ENCODE assay signal across 24 mouse cellular contexts in the genomic region with DNA sequence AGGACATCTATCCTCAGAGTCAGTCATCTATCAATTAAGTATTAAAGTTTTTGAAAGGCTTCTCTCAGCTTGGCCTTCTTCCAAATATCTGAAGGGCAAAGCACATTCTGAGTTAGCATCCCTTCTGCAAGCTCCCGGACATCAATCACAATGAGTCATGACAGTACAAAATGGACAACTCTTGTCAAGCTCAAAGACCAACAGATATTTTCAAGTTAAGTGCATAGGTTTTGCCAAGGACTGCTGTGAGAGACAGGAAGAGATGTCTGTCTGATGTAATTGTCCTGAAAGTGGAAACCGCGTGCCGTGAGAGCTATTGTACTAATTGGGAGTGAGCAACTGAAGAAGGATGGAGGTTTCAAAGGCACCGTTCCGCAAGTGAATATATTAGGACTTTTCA.
DNase-seq lines count a peak whose midpoint lies in the region; ATAC-seq and TF ChIP-seq lines count a peak whose summit lies in the region.
"Had no signal": no experiment of that assay in that cellular context is flagged by ENCODE, and none has a peak within 500 bp of the region (broad histone marks: within the 10 kb centered on the region; RNA-seq: fewer than 3 reads in every experiment).

No protein-coding gene starts in this region.

- H3K4me3 ChIP-seq in stomach, postnatal 0 days (ENCODE audit: low read depth, low read length): no peak overlapping the region
- H3K4me3 ChIP-seq: embryonic facial prominence, embryonic 15.5 days; erythroblast, embryonic 14.5 days; forebrain, embryonic 10.5 days; heart, embryonic 10.5 days had no signal

- DNase-seq in adrenal gland, adult 2 months: peak; percentile 30
- DNase-seq in adrenal gland, postnatal 25 days: no peak
- peak; percentile 77 for DNase-seq in Muller cell, postnatal 12 days (ENCODE audit: inconsistent ontology term)
- DNase-seq in adrenal gland, postnatal 36 days: peak; percentile 8 to 24
- peak; percentile 31 for DNase-seq in retina, embryonic 14.5 days (ENCODE audit: low spot score)
- DNase-seq in layer of hippocampus, adult 11-12 months (ENCODE audit: low spot score): no peak
- DNase-seq in heart, adult 18-20 months: no peak
- DNase-seq in stomach, postnatal 0 days (ENCODE audit: low spot score): no peak
- DNase-seq: cerebellum, adult 11 months; cerebellum, adult 8-10 months; cerebellum, postnatal 14 days; embryo, embryonic 11 days; gastrocnemius, postnatal 36 days; heart, adult 11 months; heart, postnatal 10 days had no signal

- no peak for TF ChIP-seq CTCF in stomach, postnatal 0 days (IDR thresholded peaks at IDR 0.05; ENCODE audit: low read depth)

- no peak for ATAC-seq in stomach, postnatal 0 days (ENCODE audit: low FRiP score, low TSS enrichment)
- ATAC-seq: forebrain, embryonic 14.5 days; inflammation-experienced regulatory T-cells, adult 6 months; intestine, postnatal 0 days had no signal

- H3K4me1 ChIP-seq in stomach, postnatal 0 days (replicated peaks; ENCODE audit: control insufficient read depth, insufficient read depth): no peaks in the 10 kb centered on the region
- H3K4me1 ChIP-seq: embryonic facial prominence, embryonic 15.5 days; heart, embryonic 10.5 days had no signal

- H3K9ac ChIP-seq in stomach, postnatal 0 days (ENCODE audit: low read length): no peak overlapping the region
- H3K9ac ChIP-seq: embryonic facial prominence, embryonic 15.5 days; hindbrain, embryonic 14.5 days had no signal

- no peak overlapping the region for H3K27ac ChIP-seq in stomach, postnatal 0 days (replicated peaks)
- H3K27ac ChIP-seq: embryonic facial prominence, embryonic 15.5 days; forebrain, embryonic 10.5 days; heart, embryonic 10.5 days; hindbrain, embryonic 14.5 days had no signal

- 88% methylated on average over 6 of the region's 6 CpGs for WGBS in stomach, postnatal 0 days

- H3K27me3 ChIP-seq in stomach, postnatal 0 days (ENCODE audit: control insufficient read depth, insufficient read depth, low read length): no peaks in the 10 kb centered on the region
- H3K27me3 ChIP-seq: CH12.LX; embryonic facial prominence, embryonic 15.5 days had no signal

- no peaks in the 10 kb centered on the region for H3K9me3 ChIP-seq in stomach, postnatal 0 days (ENCODE audit: control insufficient read depth, low read length)
- H3K9me3 ChIP-seq: embryonic facial prominence, embryonic 15.5 days; forebrain, embryonic 10.5 days; heart, embryonic 10.5 days had no signal

- H3K36me3 ChIP-seq in stomach, postnatal 0 days (ENCODE audit: control insufficient read depth, insufficient read depth, low read length): no peaks in the 10 kb centered on the region
- H3K36me3 ChIP-seq: embryonic facial prominence, embryonic 15.5 days; forebrain, embryonic 10.5 days; heart, embryonic 10.5 days had no signal

- no peak overlapping the region for H3K4me2 ChIP-seq in stomach, postnatal 0 days (replicated peaks; ENCODE audit: low read depth)
- H3K4me2 ChIP-seq: embryonic facial prominence, embryonic 15.5 days; hindbrain, embryonic 14.5 days had no signal

- no peak for TF ChIP-seq EP300 in stomach, postnatal 0 days (optimal IDR thresholded peaks at IDR 0.05)

Comparison
In these comparisons a context has a peak if more than half of its experiments do, and no peak if none do; other contexts are left out.
1. DNase-seq: peak in adrenal gland, adult 2 months (single experiment), Muller cell, postnatal 12 days (single experiment), adrenal gland, postnatal 36 days (2 of 2) and retina, embryonic 14.5 days (single experiment); none in adrenal gland, postnatal 25 days (single experiment), layer of hippocampus, adult 11-12 months (single experiment), heart, adult 18-20 months (0 of 2) and stomach, postnatal 0 days (single experiment).